Mouse (Mus musculus) bone marrow, adult 2 months (tissue): Measurements from ENCODE around the gene Thumpd1. TPM values are rescaled to one million over a fixed set of nuclear protein-coding genes. Genes with fewer than 3 reads are reported as not detected.

ENCODE experiments used
- H3K27ac ChIP-seq: fragments of 200-500 bp; 2 replicates; pipeline ENCODE4 v1.5.1; 2012; ENCODE audit warnings: low read depth, mild to moderate bottlenecking, control low read depth, inconsistent platforms, low read length; ENCODE audit not compliant: control insufficient read depth, poor library complexity, insufficient read depth
- H3K4me1 ChIP-seq: fragments of 200-500 bp; 2 replicates; pipeline ENCODE4 v1.6.1; 2011; ENCODE audit warnings: low read length; ENCODE audit not compliant: control insufficient read depth, insufficient read depth
- H3K4me3 ChIP-seq: fragments of 200-500 bp; replicated peaks from 2 replicates; pipeline ENCODE3; 2011; ENCODE audit warnings: mild to moderate bottlenecking, low read depth, low read length, control low read depth; ENCODE audit not compliant: control insufficient read depth
- CTCF ChIP-seq: fragments of 200-500 bp; IDR thresholded peaks from 2 replicates; pipeline ENCODE4 v1.5.1; 2011; ENCODE audit warnings: low read length, control low read depth; ENCODE audit not compliant: control insufficient read depth, insufficient read depth
- POLR2A ChIP-seq: fragments of 200-500 bp; IDR thresholded peaks from 2 replicates; pipeline ENCODE4 v1.6.1; 2011; ENCODE audit warnings: low read depth, mild to moderate bottlenecking, control low read depth, low read length, borderline replicate concordance; ENCODE audit not compliant: control insufficient read depth
- WGBS: fragments of 180-500 bp; shearing (Covaris S2); methylation state at CpG from one replicate; pipeline ENCODE4 v1.1.7; 2018; 5-methylcytosine and 5-hydroxymethylcytosine counted together
- polyA plus RNA-seq: library from polyadenylated mRNA; stranded (reverse); fragments of >200 nt; gene quantifications from 2 replicates; pipeline ENCODE4 v1.2.4, GENCODE M21; 2011; ENCODE audit warnings: low replicate concordance; ENCODE audit not compliant: missing spikeins, insufficient read depth, insufficient read length

Thumpd1 gene
- polyA plus RNA-seq, 1 experiment: 14.6 TPM

DNA sequence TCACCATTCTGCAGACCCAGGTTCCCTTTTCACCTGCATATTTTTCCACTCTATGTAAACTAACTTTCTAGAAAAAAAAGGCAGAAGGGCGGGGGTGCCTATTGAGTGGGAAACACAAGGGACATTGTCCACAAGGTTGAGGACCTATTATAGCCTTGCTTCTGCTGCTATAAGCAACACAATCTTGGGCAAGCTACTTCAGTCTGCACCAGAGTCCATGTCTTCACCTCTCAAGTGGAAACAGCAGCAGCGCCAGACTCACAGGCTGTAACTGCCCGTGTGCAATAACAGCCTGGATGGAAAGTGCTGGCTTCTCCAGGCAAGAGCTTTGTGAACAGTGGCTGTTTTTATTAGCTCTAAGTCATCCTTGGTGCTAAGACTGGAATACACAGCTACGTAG, 28.3 kb downstream of the Thumpd1 start:
- no peaks in the 10 kb centered on the region for H3K4me1 ChIP-seq
- no peak overlapping the region for H3K27ac ChIP-seq
- WGBS: 75% methylated on average over 4 of the region's 4 CpGs
- TF ChIP-seq POLR2A: no peak
- no peak for TF ChIP-seq CTCF
- H3K4me3 ChIP-seq: no peak overlapping the region

DNA sequence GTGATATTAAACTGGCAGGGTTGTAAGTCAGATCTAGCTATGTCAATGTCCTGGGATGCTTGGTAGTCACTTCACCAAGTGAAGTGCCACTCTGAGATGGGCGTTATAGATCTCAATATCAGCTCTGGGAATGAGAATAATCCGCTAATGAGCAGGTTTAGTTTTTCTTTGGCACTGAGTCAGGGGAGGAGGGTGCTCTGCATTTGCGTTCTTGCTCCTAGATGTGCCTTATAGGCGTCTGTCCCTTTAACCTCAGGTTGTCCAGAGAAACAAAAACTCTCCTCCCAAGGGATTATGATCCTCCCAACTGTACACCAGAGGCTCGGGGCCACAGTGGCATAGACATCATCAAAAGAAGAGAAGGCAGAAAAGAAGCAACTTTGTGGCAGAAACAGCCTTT, 30.9 kb downstream of the Thumpd1 start, which contains the start of gene Acsm4:
TSS of gene Acsm4 (plus strand) at position 301 of the 400 bp plus-strand sequence.
- H3K4me3 ChIP-seq: no peak within 1 kb of the TSS
- 71% methylated on average over 5 of the region's 5 CpGs for WGBS
- no peak for TF ChIP-seq CTCF
- TF ChIP-seq POLR2A: no peak
- H3K4me1 ChIP-seq: no peaks in the 10 kb centered on the region
- no peak within 1 kb of the TSS for H3K27ac ChIP-seq

DNA sequence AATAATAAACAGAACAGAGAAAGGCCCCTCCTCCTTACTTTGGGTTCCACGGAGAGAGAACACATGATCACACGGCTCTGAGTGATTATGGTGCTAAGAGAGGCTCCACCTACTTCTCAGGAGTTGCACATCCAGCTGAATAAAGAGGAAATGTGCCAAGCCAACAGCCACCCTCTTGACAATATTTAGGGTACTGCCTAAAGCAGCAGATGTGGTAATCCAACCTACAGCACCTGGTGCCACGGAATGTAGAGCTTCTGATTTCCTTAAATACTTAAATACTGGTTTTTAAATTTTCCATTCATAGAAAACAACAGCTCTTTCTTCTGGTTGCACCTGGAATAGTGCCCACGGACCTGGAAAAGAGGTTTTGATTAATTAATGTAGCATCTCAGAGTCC, 37.9 kb downstream of the Thumpd1 start:
- WGBS: 46% methylated on average over 4 of the region's 4 CpGs
- no peak for TF ChIP-seq CTCF

DNA sequence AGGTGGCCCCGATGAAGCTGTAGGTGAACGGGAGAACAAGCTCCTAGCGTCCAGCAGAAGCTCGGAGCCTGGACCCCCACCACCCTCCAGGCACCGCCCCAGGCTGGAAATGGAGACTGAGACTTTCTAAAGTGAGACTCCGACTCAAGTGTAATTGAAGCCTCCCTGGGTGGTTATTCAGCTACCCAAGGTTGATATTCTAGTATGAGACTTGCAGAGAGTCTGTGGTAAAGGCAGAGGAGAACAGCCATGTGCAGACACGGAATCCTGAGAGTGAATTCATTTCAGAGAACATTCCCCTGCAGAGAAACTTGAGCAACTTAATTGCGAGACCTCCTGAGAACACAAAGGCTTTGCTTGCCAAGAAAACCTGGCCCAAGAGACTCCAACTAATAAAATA, 40.5 kb downstream of the Thumpd1 start:
- Histone ChIP-seq H3K27ac (no peak overlapping the region), H3K4me1 (no peaks in the 10 kb centered on the region), H3K4me3 (no peak overlapping the region)
- TF ChIP-seq CTCF (no peak), POLR2A (no peak)
- WGBS: 67% methylated on average over 8 of the region's 8 CpGs

More for the DNA sequence above, 37.9 kb downstream of the Thumpd1 start:
- Histone ChIP-seq H3K4me3 (no peak overlapping the region), H3K4me1 (no peaks in the 10 kb centered on the region), H3K27ac (no peak overlapping the region)

DNA sequence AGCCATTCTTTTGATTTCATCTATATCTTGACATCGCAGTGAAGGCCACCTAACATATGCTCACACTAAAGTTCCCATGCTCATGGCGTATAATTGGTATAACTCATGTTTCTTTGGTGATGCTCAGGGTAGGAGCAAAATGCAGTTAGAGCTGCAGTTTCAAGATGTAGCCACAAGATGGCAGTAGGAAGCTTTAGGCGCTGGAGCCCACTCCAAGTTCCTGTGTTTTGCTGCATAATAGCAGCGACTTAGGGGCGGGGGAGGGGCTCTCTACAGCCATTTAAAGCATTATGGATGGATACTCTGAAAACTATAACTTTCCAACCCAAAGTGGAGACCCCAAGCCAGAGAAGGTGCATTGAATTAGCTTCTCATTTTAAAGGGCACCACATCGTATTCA, 47.1 kb downstream of the Thumpd1 start:
- TF ChIP-seq CTCF (peak; percentile 62), POLR2A (no peak)
- no peak overlapping the region for H3K4me3 ChIP-seq
- H3K4me1 ChIP-seq: no peaks in the 10 kb centered on the region
- no peak overlapping the region for H3K27ac ChIP-seq
- 12% methylated on average over 6 of the region's 6 CpGs for WGBS

DNA sequence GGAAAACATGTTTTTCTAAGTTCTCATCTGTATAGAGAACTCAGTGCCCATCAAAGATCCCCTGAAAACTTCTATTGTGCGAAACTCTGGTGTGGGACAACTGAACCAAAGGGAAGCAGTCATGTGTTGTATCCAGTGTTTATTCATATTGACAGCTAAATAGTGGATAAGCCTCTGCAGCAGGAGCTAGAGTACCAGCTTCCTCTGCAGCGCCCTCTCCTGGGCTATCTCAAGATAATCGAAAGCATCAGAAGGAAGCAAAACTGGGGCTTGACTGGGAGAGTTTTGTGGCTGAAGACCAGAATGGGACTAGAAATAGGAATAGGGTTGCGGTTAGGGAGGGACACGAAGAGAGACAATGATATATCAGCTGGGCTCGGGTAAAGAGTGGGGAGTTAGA, 49.7 kb downstream of the Thumpd1 start:
- Histone ChIP-seq H3K4me3 (no peak overlapping the region), H3K27ac (no peak overlapping the region), H3K4me1 (no peaks in the 10 kb centered on the region)
- 39% methylated on average over 6 of the region's 6 CpGs for WGBS
- TF ChIP-seq CTCF: no peak
- no peak for TF ChIP-seq POLR2A

DNA sequence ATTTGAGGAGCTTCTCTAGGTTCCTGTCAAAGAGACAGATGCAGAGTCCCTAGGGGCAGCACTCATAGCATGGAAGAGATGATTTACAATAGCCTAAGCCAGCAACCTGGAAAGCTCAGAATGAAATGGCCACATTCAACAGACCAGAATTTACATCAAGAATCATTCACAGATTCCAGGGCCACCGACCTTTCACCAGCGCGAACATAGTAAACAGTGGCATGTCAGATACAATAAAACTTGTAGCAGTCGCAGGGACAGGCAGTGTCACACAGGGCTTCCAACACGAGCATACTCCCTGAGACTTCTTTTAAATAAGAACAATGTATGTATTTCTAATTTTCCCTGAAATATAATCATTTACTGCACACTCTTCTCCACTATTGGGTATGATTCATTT, 50.2 kb downstream of the Thumpd1 start:
- Histone ChIP-seq H3K4me3 (no peak overlapping the region), H3K4me1 (no peaks in the 10 kb centered on the region), H3K27ac (no peak overlapping the region)
- TF ChIP-seq CTCF: no peak
- no peak for TF ChIP-seq POLR2A
- WGBS: 72% methylated on average over 5 of the region's 5 CpGs

DNA sequence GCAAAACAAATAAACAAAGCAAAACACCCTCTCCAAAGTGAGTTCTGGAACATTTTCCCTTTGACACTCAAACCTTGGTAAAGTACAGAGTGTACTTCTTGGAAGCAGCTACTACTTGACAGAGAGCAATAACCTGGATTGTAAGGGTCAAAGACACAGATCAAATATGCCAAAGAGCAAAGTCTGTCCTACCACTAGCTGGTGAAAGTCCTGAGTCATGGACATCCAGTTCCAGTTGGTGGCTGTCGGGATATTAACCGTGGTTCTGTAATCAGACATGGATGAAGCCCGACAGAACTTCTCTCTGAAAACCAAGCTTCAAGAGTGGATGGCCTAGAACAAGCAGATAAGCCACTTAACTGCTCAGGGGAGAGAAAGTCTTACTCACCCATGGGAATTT, 52.7 kb downstream of the Thumpd1 start:
- TF ChIP-seq CTCF (no peak), POLR2A (no peak)
- no peaks in the 10 kb centered on the region for H3K4me1 ChIP-seq
- no peak overlapping the region for H3K4me3 ChIP-seq
- WGBS: 68% methylated on average over 3 of the region's 3 CpGs
- H3K27ac ChIP-seq: no peak overlapping the region

Other genes starting within 250 kb of the Thumpd1 start
- gene Umod, start 241.5 kb downstream of the Thumpd1 start, polyA plus RNA-seq: 3.4 TPM in 1 of 2 replicates, not detected in the other
- not detected in 2 replicates for gene Acsm5, start 201.3 kb downstream of the Thumpd1 start, polyA plus RNA-seq
- gene Pdilt, start 197.3 kb downstream of the Thumpd1 start, polyA plus RNA-seq: not detected in 2 replicates
- gene Acsm2, start 166.5 kb downstream of the Thumpd1 start, polyA plus RNA-seq: 9.7 TPM in 1 of 2 replicates, not detected in the other
- 0.95 and 2.4 TPM in 2 replicates for gene Acsm1, start 113.8 kb downstream of the Thumpd1 start, polyA plus RNA-seq
- gene Acsm4, start 30.8 kb downstream of the Thumpd1 start, polyA plus RNA-seq: not detected in 2 replicates
- 1.3 TPM in 1 of 2 replicates, not detected in the other for gene Acsm3, start 40.1 kb upstream of the Thumpd1 start, polyA plus RNA-seq
- gene Rexo5, start 73.2 kb upstream of the Thumpd1 start, polyA plus RNA-seq: 27.0 and 47.9 TPM in 2 replicates
- gene Eri2, start 73.3 kb upstream of the Thumpd1 start, polyA plus RNA-seq: 5.1 and 7.1 TPM in 2 replicates
- 2.3 and 4.4 TPM in 2 replicates for gene Lyrm1, start 175.1 kb upstream of the Thumpd1 start, polyA plus RNA-seq
- 2.7 and 7.9 TPM in 2 replicates for gene Dcun1d3, start 175.5 kb upstream of the Thumpd1 start, polyA plus RNA-seq